Mouse (Mus musculus): ENCODE data around the gene Syt10.
"Not testable (repeated sequence)": the region's sequence is repeated elsewhere in the genome, so short reads cannot be mapped to it uniquely, and the experiment has no call there.

- TF ChIP-seq CTCF (IDR thresholded peaks at IDR 0.05; ENCODE audit: extremely low read depth, insufficient read length, insufficient replicate concordance, low read depth, low read length); POLR2A (IDR thresholded peaks at IDR 0.05; ENCODE audit: low read depth, low read length): not testable (repeated sequence)
Observed at GRCm38 (mm10) chr15:89766016-89766415, 75.6 kb downstream of the Syt10 start.

Measured in small intestine, adult 2 months (tissue).